Mouse (Mus musculus): ENCODE measurements around the gene Lrrc75b. TPM values are rescaled to one million over a fixed set of nuclear protein-coding genes. Genes with fewer than 3 reads are reported as not detected.
A peak's percentile ranks its signal among the peaks of the same experiment; 100 is the strongest.

Gene Lrrc75b
- polyA plus RNA-seq (2015; fragmentation: Nextera tagmentation; extraction: Ambion mirVana): 38.9 and 44.7 TPM in 2 replicates

- ATAC-seq: peak; percentile 63
- H3K36me3 ChIP-seq (ENCODE audit: control insufficient read depth, insufficient read depth, low read length): peaks cover 14% of the 10 kb centered on the region
- peak within 1 kb of the TSS; percentile 97 for H3K27ac ChIP-seq (ENCODE audit: low read depth, low read length)
- under 1% methylated on average over 69 of the region's 75 CpGs for WGBS
- peak within 1 kb of the TSS; percentile 89 for H3K4me2 ChIP-seq (ENCODE audit: low read length)
- H3K9ac ChIP-seq (ENCODE audit: low read depth, low read length): peak within 1 kb of the TSS; percentile 94
- no peaks in the 10 kb centered on the region for H3K9me3 ChIP-seq (ENCODE audit: control insufficient read depth, low read length)
- H3K4me3 ChIP-seq (ENCODE audit: low read length): peak within 1 kb of the TSS; percentile 73
- no peaks in the 10 kb centered on the region for H3K27me3 ChIP-seq (replicated peaks; ENCODE audit: control insufficient read depth, insufficient read depth, low read length)
- peaks cover 40% of the 10 kb centered on the region for H3K4me1 ChIP-seq (ENCODE audit: control insufficient read depth, insufficient read depth, low read depth, low read length)
Observed at GRCm38 (mm10) chr10:75559676-75560548, at the start of gene Lrrc75b. TSS of gene Lrrc75b (minus strand) at chr10:75560330.

GRCm38 (mm10) chr10:75608975-75609374 is 48.8 kb upstream of the Lrrc75b start:
- no peak overlapping the region for H3K4me3 ChIP-seq (ENCODE audit: low read length)
- no peak for ATAC-seq

GRCm38 (mm10) chr10:75607253-75607652 is 47.1 kb upstream of the Lrrc75b start:
- no peaks in the 10 kb centered on the region for H3K4me1 ChIP-seq (ENCODE audit: control insufficient read depth, insufficient read depth, low read depth, low read length)
- WGBS: 89% methylated on average over 4 of the region's 4 CpGs
- H3K9ac ChIP-seq (ENCODE audit: low read depth, low read length): no peak overlapping the region
- no peak overlapping the region for H3K4me3 ChIP-seq (ENCODE audit: low read length)
- H3K27ac ChIP-seq (ENCODE audit: low read depth, low read length): no peak overlapping the region
- no peaks in the 10 kb centered on the region for H3K27me3 ChIP-seq (replicated peaks; ENCODE audit: control insufficient read depth, insufficient read depth, low read length)
- no peaks in the 10 kb centered on the region for H3K9me3 ChIP-seq (ENCODE audit: control insufficient read depth, low read length)
- H3K36me3 ChIP-seq (ENCODE audit: control insufficient read depth, insufficient read depth, low read length): no peaks in the 10 kb centered on the region
- ATAC-seq: no peak
- no peak overlapping the region for H3K4me2 ChIP-seq (ENCODE audit: low read length)

More at GRCm38 (mm10) chr10:75608975-75609374, 48.8 kb upstream of the Lrrc75b start:
- Histone ChIP-seq H3K4me2 (ENCODE audit: low read length) (no peak overlapping the region), H3K36me3 (ENCODE audit: control insufficient read depth, insufficient read depth, low read length) (no peaks in the 10 kb centered on the region), H3K27me3 (replicated peaks; ENCODE audit: control insufficient read depth, insufficient read depth, low read length) (no peaks in the 10 kb centered on the region), H3K9me3 (ENCODE audit: control insufficient read depth, low read length) (no peaks in the 10 kb centered on the region), H3K9ac (ENCODE audit: low read depth, low read length) (no peak overlapping the region), H3K27ac (ENCODE audit: low read depth, low read length) (no peak overlapping the region), H3K4me1 (ENCODE audit: control insufficient read depth, insufficient read depth, low read depth, low read length) (no peaks in the 10 kb centered on the region)
- 89% methylated on average over 11 of the region's 11 CpGs for WGBS

- Histone ChIP-seq H3K4me2 (ENCODE audit: low read length) (no peak overlapping the region), H3K4me1 (ENCODE audit: control insufficient read depth, insufficient read depth, low read depth, low read length) (no peaks in the 10 kb centered on the region), H3K36me3 (ENCODE audit: control insufficient read depth, insufficient read depth, low read length) (no peaks in the 10 kb centered on the region), H3K9me3 (ENCODE audit: control insufficient read depth, low read length) (no peaks in the 10 kb centered on the region), H3K9ac (ENCODE audit: low read depth, low read length) (no peak overlapping the region), H3K27me3 (replicated peaks; ENCODE audit: control insufficient read depth, insufficient read depth, low read length) (no peaks in the 10 kb centered on the region), H3K4me3 (ENCODE audit: low read length) (no peak overlapping the region), H3K27ac (ENCODE audit: low read depth, low read length) (no peak overlapping the region)
- no peak for ATAC-seq
- WGBS: 51% methylated on average over 11 of the region's 11 CpGs
Observed at GRCm38 (mm10) chr10:75605162-75605846, 45.2 kb upstream of the Lrrc75b start.

- Histone ChIP-seq H3K27me3 (replicated peaks; ENCODE audit: control insufficient read depth, insufficient read depth, low read length) (no peaks in the 10 kb centered on the region), H3K4me3 (ENCODE audit: low read length) (no peak overlapping the region), H3K27ac (ENCODE audit: low read depth, low read length) (no peak overlapping the region), H3K9me3 (ENCODE audit: control insufficient read depth, low read length) (peaks cover 3% of the 10 kb centered on the region), H3K4me2 (ENCODE audit: low read length) (no peak overlapping the region), H3K36me3 (ENCODE audit: control insufficient read depth, insufficient read depth, low read length) (no peaks in the 10 kb centered on the region), H3K4me1 (ENCODE audit: control insufficient read depth, insufficient read depth, low read depth, low read length) (no peaks in the 10 kb centered on the region), H3K9ac (ENCODE audit: low read depth, low read length) (no peak overlapping the region)
- 81% methylated on average over 7 of the region's 7 CpGs for WGBS
- no peak for ATAC-seq
Observed at GRCm38 (mm10) chr10:75600189-75600730, 40.1 kb upstream of the Lrrc75b start.

- no peak overlapping the region for H3K27ac ChIP-seq (ENCODE audit: low read depth, low read length)
- no peak overlapping the region for H3K4me2 ChIP-seq (ENCODE audit: low read length)
- no peak for ATAC-seq
- H3K4me1 ChIP-seq (ENCODE audit: control insufficient read depth, insufficient read depth, low read depth, low read length): no peaks in the 10 kb centered on the region
- peaks cover 3% of the 10 kb centered on the region for H3K9me3 ChIP-seq (ENCODE audit: control insufficient read depth, low read length)
- no peak overlapping the region for H3K9ac ChIP-seq (ENCODE audit: low read depth, low read length)
- whole genome bisulfite sequencing: 77% methylated on average over 8 of the region's 8 CpGs
- H3K4me3 ChIP-seq (ENCODE audit: low read length): no peak overlapping the region
- H3K27me3 ChIP-seq (replicated peaks; ENCODE audit: control insufficient read depth, insufficient read depth, low read length): no peaks in the 10 kb centered on the region
- H3K36me3 ChIP-seq (ENCODE audit: control insufficient read depth, insufficient read depth, low read length): no peaks in the 10 kb centered on the region
Observed at GRCm38 (mm10) chr10:75595981-75596380, 35.9 kb upstream of the Lrrc75b start.

- Histone ChIP-seq H3K27ac (ENCODE audit: low read depth, low read length) (no peak overlapping the region; the same call in 1 of the 2 replicates), H3K9ac (ENCODE audit: low read depth, low read length) (no peak overlapping the region), H3K4me1 (ENCODE audit: control insufficient read depth, insufficient read depth, low read depth, low read length) (peaks cover 6% of the 10 kb centered on the region; the same call in 1 of the 2 replicates), H3K27me3 (replicated peaks; ENCODE audit: control insufficient read depth, insufficient read depth, low read length) (no peaks in the 10 kb centered on the region), H3K9me3 (ENCODE audit: control insufficient read depth, low read length) (peaks cover 3% of the 10 kb centered on the region), H3K36me3 (ENCODE audit: control insufficient read depth, insufficient read depth, low read length) (no peaks in the 10 kb centered on the region), H3K4me2 (ENCODE audit: low read length) (no peak overlapping the region), H3K4me3 (ENCODE audit: low read length) (no peak overlapping the region)
- ATAC-seq: no peak
- 82% methylated on average over 7 of the region's 7 CpGs for WGBS
Observed at GRCm38 (mm10) chr10:75592585-75592984, 32.5 kb upstream of the Lrrc75b start.

- Histone ChIP-seq H3K27ac (ENCODE audit: low read depth, low read length) (no peak overlapping the region; the same call in 1 of the 2 replicates), H3K9me3 (ENCODE audit: control insufficient read depth, low read length) (no peaks in the 10 kb centered on the region), H3K4me3 (ENCODE audit: low read length) (no peak overlapping the region), H3K36me3 (ENCODE audit: control insufficient read depth, insufficient read depth, low read length) (no peaks in the 10 kb centered on the region), H3K27me3 (replicated peaks; ENCODE audit: control insufficient read depth, insufficient read depth, low read length) (no peaks in the 10 kb centered on the region), H3K4me1 (ENCODE audit: control insufficient read depth, insufficient read depth, low read depth, low read length) (peaks cover 6% of the 10 kb centered on the region; the same call in 1 of the 2 replicates), H3K9ac (ENCODE audit: low read depth, low read length) (no peak overlapping the region), H3K4me2 (ENCODE audit: low read length) (no peak overlapping the region; the same call in 1 of the 2 replicates)
- 78% methylated on average over 12 of the region's 12 CpGs for WGBS
- no peak for ATAC-seq
Observed at GRCm38 (mm10) chr10:75591211-75591894, 31.2 kb upstream of the Lrrc75b start.

Data from hindbrain, embryonic 16.5 days (tissue).